Comparison of ENCODE assay signal across 13 mouse cellular contexts in the genomic region with DNA sequence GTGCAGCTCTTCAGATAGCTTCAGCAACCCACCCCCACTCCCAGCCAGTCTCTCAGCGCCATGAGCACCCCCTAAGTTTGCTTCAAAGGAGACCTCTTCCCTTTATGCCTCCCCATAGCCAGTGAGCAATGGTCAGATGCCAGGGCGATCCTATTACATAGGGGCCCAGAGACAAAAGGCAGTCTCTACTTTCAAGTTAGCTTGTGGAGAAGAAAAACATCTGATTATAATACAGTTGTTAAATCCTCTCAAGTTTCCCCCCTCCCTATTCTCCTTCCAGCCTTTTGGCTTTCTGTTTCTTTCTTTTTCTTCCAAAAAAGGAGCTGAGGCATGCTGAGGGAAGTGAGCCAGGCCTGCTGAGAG.
DNase-seq lines count a peak whose midpoint lies in the region; ATAC-seq and TF ChIP-seq lines count a peak whose summit lies in the region.
"Had no signal": no experiment of that assay in that cellular context is flagged by ENCODE, and none has a peak within 500 bp of the region (broad histone marks: within the 10 kb centered on the region; RNA-seq: fewer than 3 reads in every experiment).

No protein-coding gene starts in this region.

- H3K27me3 ChIP-seq in forebrain, embryonic 14.5 days (replicated peaks; ENCODE audit: control insufficient read depth, insufficient read depth, low read length), result no peaks in the 10 kb centered on the region
- H3K27me3 ChIP-seq in forebrain, postnatal 0 days (ENCODE audit: insufficient read depth, low read length), result no peaks in the 10 kb centered on the region
- no peaks in the 10 kb centered on the region for H3K27me3 ChIP-seq in lung, embryonic 15.5 days
- H3K27me3 ChIP-seq in intestine, embryonic 15.5 days (replicated peaks), result no peaks in the 10 kb centered on the region
- H3K27me3 ChIP-seq in stomach, embryonic 14.5 days (ENCODE audit: control insufficient read depth, insufficient read depth, low read length), result no peaks in the 10 kb centered on the region
- H3K27me3 ChIP-seq: CH12.LX; forebrain, embryonic 15.5 days had no signal

- 32% methylated on average over 2 of the region's 2 CpGs for WGBS in forebrain, embryonic 14.5 days
- WGBS in forebrain, postnatal 0 days, result 26% methylated on average over 2 of the region's 2 CpGs
- WGBS in lung, embryonic 15.5 days, result 33% methylated on average over 2 of the region's 2 CpGs
- WGBS in intestine, embryonic 15.5 days, result 60% methylated on average over 2 of the region's 2 CpGs
- 53% methylated on average over 2 of the region's 2 CpGs for WGBS in stomach, embryonic 14.5 days

- no peak for ATAC-seq in forebrain, embryonic 14.5 days
- ATAC-seq in forebrain, postnatal 0 days, result no peak
- ATAC-seq in lung, embryonic 15.5 days (ENCODE audit: borderline replicate concordance, extremely low read depth, low FRiP score, low TSS enrichment), result no peak
- ATAC-seq in intestine, embryonic 15.5 days, result no peak
- no peak for ATAC-seq in stomach, embryonic 14.5 days (ENCODE audit: insufficient number of reproducible peaks, insufficient read depth, low FRiP score, low read depth)

- H3K27ac ChIP-seq in forebrain, embryonic 14.5 days (ENCODE audit: low read depth, low read length), result 0 out of 2 replicates have a peak overlapping the region, but pooled peaks have one; percentile 4
- H3K27ac ChIP-seq in forebrain, postnatal 0 days (ENCODE audit: low read depth, low read length), result no peak overlapping the region
- H3K27ac ChIP-seq in lung, embryonic 15.5 days, result peak overlapping the region; percentile 81
- H3K27ac ChIP-seq in intestine, embryonic 15.5 days, result peak overlapping the region; percentile 48; the same call in 1 of the 2 replicates
- peak overlapping the region; percentile 80 for H3K27ac ChIP-seq in stomach, embryonic 14.5 days (ENCODE audit: low read length)
- H3K27ac ChIP-seq: forebrain, embryonic 15.5 days; hindbrain, embryonic 14.5 days; midbrain, embryonic 12.5 days had no signal

- 0 out of 2 replicates have a peak, but pooled peaks cover 2% of the 10 kb centered on the region for H3K4me1 ChIP-seq in forebrain, embryonic 14.5 days (ENCODE audit: control insufficient read depth, insufficient read depth, low read length)
- H3K4me1 ChIP-seq in forebrain, postnatal 0 days (ENCODE audit: insufficient read depth), result no peaks in the 10 kb centered on the region
- peaks cover 68% of the 10 kb centered on the region for H3K4me1 ChIP-seq in lung, embryonic 15.5 days
- H3K4me1 ChIP-seq in intestine, embryonic 15.5 days (replicated peaks), result peaks cover 35% of the 10 kb centered on the region
- peaks cover 43% of the 10 kb centered on the region for H3K4me1 ChIP-seq in stomach, embryonic 14.5 days (ENCODE audit: control insufficient read depth, insufficient read depth, low read length)

- H3K9ac ChIP-seq in forebrain, embryonic 14.5 days (ENCODE audit: low read length), result no peak overlapping the region
- no peak overlapping the region for H3K9ac ChIP-seq in forebrain, postnatal 0 days
- no peak overlapping the region for H3K9ac ChIP-seq in lung, embryonic 15.5 days
- no peak overlapping the region for H3K9ac ChIP-seq in intestine, embryonic 15.5 days
- H3K9ac ChIP-seq in stomach, embryonic 14.5 days (replicated peaks; ENCODE audit: low read depth, low read length), result no peak overlapping the region
- H3K9ac ChIP-seq: forebrain, embryonic 15.5 days; hindbrain, embryonic 14.5 days; midbrain, embryonic 12.5 days had no signal

- no peak overlapping the region for H3K4me3 ChIP-seq in forebrain, embryonic 14.5 days (ENCODE audit: low read depth, low read length)
- H3K4me3 ChIP-seq in forebrain, postnatal 0 days (ENCODE audit: low read depth, low read length), result no peak overlapping the region
- H3K4me3 ChIP-seq in lung, embryonic 15.5 days, result no peak overlapping the region
- H3K4me3 ChIP-seq in intestine, embryonic 15.5 days (replicated peaks), result no peak overlapping the region
- H3K4me3 ChIP-seq in stomach, embryonic 14.5 days (ENCODE audit: low read depth, low read length), result no peak overlapping the region
- H3K4me3 ChIP-seq: forebrain, embryonic 15.5 days; heart, adult 2 months; midbrain, embryonic 12.5 days had no signal

- no peaks in the 10 kb centered on the region for H3K9me3 ChIP-seq in forebrain, embryonic 14.5 days (replicated peaks; ENCODE audit: control insufficient read depth, low read length)
- no peaks in the 10 kb centered on the region for H3K9me3 ChIP-seq in forebrain, postnatal 0 days (ENCODE audit: low read length)
- no peaks in the 10 kb centered on the region for H3K9me3 ChIP-seq in lung, embryonic 15.5 days
- no peaks in the 10 kb centered on the region for H3K9me3 ChIP-seq in intestine, embryonic 15.5 days
- H3K9me3 ChIP-seq in stomach, embryonic 14.5 days (ENCODE audit: control insufficient read depth, low read depth, low read length), result no peaks in the 10 kb centered on the region
- H3K9me3 ChIP-seq: forebrain, embryonic 15.5 days; midbrain, embryonic 12.5 days had no signal

- no peaks in the 10 kb centered on the region for H3K36me3 ChIP-seq in forebrain, embryonic 14.5 days (ENCODE audit: control insufficient read depth, insufficient read depth, low read length)
- no peaks in the 10 kb centered on the region for H3K36me3 ChIP-seq in forebrain, postnatal 0 days (ENCODE audit: insufficient read depth)
- no peaks in the 10 kb centered on the region for H3K36me3 ChIP-seq in lung, embryonic 15.5 days
- no peaks in the 10 kb centered on the region for H3K36me3 ChIP-seq in intestine, embryonic 15.5 days
- H3K36me3 ChIP-seq in stomach, embryonic 14.5 days (ENCODE audit: control insufficient read depth, insufficient read depth, low read length), result no peaks in the 10 kb centered on the region
- H3K36me3 ChIP-seq: forebrain, embryonic 15.5 days; midbrain, embryonic 12.5 days had no signal

- no peak overlapping the region for H3K4me2 ChIP-seq in forebrain, embryonic 14.5 days (ENCODE audit: low read length)
- H3K4me2 ChIP-seq in forebrain, postnatal 0 days (ENCODE audit: low read depth), result no peak overlapping the region
- no peak overlapping the region for H3K4me2 ChIP-seq in lung, embryonic 15.5 days
- peak overlapping the region; percentile 18; the same call in 1 of the 2 replicates for H3K4me2 ChIP-seq in intestine, embryonic 15.5 days (replicated peaks)
- 0 out of 2 replicates have a peak overlapping the region, but pooled peaks have one; percentile 13 for H3K4me2 ChIP-seq in stomach, embryonic 14.5 days (replicated peaks; ENCODE audit: low read depth, low read length)
- H3K4me2 ChIP-seq: forebrain, embryonic 15.5 days; hindbrain, embryonic 14.5 days; midbrain, embryonic 12.5 days had no signal

- DNase-seq in forebrain, embryonic 14.5 days (ENCODE audit: low spot score), result no peak
- DNase-seq in forebrain, postnatal 0 days, result no peak
- no peak for DNase-seq in lung, adult 18-20 months
- DNase-seq in thymus, adult 18-20 months, result no peak
- no peak for DNase-seq in right cerebral cortex, adult 18-20 months

- no peak for TF ChIP-seq CTCF in forebrain, postnatal 0 days (IDR thresholded peaks at IDR 0.05; ENCODE audit: low read depth)

Comparison
In these comparisons a context has a peak if more than half of its experiments do, and no peak if none do; other contexts are left out.
1. H3K4me2 ChIP-seq: peak in intestine, embryonic 15.5 days (single experiment) and stomach, embryonic 14.5 days (single experiment); none in forebrain, embryonic 14.5 days (single experiment), forebrain, postnatal 0 days (single experiment) and lung, embryonic 15.5 days (single experiment).